Mouse (Mus musculus) right cerebral cortex, postnatal 10 days (tissue): ENCODE data around the gene Kirrel.
A peak's percentile ranks its signal among the peaks of the same experiment; 100 is the strongest.

Experiments used
- DNase-seq, 2 experiments: peaks; one replicate each; pipeline ENCODE4 v3.0.0; 2021; ENCODE audit warnings: low spot score in 2 of 2

Gene Kirrel

DNA sequence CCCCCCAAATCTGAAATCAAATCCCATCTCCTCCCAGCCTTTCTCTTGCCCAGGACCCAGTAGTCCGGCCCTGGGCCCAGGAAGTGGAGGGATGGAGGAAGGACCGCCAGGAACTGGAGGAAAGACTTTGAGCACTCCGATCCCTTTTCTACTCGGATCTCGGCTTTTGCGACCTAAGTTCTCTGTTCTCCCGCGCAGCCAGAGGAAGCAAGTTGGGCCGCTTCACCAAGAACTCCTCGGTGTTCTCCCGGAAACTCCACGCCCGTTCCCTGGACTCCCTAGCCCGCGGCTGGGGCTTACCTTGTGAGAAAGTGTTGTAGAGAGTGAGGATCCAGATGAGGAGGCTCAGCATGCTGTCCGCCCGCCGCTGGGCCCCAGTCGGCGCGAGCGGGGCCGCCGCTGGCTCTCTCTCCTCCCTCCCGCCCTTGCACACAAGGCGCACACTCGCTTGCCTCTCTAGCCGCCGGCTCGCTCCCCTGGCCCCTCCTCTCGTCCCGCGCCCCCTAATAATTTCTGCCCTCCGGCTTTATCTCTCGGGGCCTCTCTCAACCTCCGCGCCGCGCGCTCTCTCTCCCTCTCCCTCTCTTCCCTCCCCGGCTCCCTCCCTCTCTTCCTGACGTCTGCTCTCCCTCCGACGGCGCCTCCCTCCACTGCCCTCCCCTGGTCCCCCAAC, at the start of gene Kirrel:
TSS of gene Kirrel (minus strand) at position 652 of the 673 bp plus-strand sequence.
- DNase-seq: peak; percentile 81 to 84

- no peak for DNase-seq
These were observed 49.1 kb upstream of the Kirrel start for GRCm38 (mm10) chr3:87223636-87224035.

GRCm38 (mm10) chr3:87222346-87222745, 47.8 kb upstream of the Kirrel start:
- no peak for DNase-seq

- DNase-seq: no peak
These were observed 40.6 kb upstream of the Kirrel start for GRCm38 (mm10) chr3:87215176-87215575.

DNA sequence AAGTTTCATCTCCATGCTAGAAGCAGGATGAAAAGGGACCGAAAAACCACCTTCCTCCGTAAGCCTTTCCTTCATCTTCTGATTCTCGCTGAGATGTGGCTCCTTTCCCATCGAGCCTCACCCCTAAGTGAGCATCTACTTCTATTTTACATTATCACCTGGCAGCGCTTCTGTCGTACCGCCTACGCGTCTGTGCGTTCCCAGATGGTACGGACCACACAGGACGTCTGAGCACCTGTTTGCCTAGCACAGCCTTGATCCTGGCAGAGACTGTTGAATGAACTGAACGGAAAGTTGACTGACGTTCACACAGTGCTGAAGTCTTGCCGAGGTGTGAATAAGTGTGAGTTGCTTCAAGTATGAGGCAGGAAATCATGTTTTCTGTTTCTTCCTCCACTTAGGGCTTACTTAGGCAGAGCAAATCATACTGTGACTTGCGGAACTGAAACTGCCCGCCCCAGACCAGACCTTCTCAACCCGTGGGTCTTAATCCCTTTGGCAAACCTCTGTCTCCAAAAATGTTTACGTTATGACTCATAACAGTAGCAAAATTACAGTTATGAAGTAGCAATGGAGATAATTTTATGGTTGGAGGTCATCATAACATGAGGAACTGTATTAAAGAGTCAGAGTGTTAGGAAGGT, 39.8 kb upstream of the Kirrel start:
- DNase-seq: peak; percentile 55 to 60

DNA sequence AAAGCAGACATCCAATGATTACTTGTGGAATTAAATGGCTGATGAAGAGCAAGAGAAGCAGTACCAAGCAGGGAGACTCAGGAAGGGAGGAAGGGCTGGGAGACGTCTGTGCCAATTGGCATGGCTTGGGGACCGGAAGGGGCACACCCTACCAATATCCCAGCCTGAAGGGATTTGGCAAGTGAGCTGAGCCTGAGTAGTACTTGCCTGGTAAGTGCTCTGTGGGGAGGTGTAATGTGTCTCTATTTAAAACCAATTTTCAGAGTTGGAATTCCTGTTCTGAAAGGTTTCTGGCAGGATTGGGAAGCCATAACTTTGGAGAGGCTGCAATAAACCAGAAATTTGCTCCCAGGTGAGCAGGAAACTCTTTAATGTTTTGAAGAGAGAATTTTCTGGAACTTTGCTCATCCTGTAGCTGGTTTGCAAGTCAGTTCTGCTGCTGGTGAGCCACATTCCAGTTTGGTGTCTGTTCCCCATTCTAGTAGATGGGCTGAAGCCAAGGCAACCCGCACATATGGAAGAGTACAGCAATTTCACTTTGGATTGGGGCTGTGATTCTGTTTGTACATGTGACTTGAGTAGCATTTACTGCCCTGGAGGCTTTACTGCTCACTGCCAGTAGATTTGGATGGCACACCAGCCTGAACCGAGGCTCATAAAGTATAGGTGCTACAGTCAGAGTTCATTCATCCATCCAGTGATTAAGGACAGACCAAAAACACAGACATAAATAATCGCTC, 32.0 kb upstream of the Kirrel start:
- no peak for DNase-seq

DNA sequence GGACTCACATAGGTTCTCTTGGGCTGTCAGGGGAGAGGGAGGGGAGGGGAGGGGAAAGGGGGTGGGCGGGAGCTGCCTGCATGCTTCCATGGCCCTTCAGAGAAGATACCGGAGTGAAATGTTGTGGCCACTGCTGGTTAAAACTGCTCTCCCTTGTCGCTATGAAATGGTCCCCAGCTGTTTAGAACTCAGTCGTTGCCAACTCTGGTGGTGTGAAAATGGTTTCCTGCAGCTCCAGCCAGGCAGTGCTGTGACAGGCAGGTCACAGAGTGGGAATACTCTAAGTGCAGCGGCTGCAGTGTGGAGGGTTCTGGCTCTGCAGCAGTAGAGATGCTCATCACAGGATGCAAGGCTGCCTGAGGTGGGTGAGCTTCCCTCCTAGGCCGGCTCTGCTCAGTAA, 22.1 kb upstream of the Kirrel start:
- no peak for DNase-seq

DNA sequence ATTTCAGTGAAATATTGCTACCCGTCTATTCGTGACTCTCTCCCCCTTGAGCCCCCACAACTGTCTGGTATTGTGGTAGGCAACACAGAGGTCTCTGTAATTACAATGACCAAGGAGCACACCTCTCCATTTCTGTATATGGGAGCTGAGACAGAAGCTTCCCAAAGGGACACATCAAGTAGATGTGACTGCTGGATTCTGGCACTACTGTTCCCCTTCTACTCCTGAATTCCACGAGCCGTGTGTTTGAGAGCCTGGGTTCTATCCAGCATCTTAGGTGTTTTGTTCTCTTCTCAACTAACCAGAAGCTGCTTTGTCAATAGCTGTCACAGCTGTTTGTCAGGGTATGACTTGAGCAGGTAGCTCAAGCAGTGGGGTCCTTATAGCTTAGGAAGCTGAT, 20.5 kb upstream of the Kirrel start:
- DNase-seq: no peak

DNA sequence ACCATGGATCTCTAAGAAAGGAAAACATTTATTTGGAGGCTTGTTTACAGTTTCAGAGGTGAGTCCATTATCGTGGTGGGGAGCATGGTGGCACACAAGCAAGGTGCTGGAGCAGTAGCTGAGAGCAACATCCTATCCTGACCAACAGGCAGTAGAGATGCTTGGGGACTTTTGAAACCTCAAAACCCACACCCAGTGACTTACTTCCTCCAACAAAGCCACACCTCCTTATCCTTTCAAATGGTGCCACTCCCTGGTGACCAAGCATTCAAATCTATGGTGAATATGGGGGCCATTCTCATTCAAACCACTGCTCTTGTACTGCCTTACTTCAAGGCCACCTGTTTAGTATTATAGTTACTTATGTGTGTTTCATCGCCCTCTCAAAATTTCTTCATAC, 20.0 kb upstream of the Kirrel start:
- no peak for DNase-seq

- DNase-seq: no peak
These were observed 19.2 kb upstream of the Kirrel start for GRCm38 (mm10) chr3:87193756-87194155.

- no peak for DNase-seq
These were observed 18.8 kb upstream of the Kirrel start for GRCm38 (mm10) chr3:87193352-87193751.

DNA sequence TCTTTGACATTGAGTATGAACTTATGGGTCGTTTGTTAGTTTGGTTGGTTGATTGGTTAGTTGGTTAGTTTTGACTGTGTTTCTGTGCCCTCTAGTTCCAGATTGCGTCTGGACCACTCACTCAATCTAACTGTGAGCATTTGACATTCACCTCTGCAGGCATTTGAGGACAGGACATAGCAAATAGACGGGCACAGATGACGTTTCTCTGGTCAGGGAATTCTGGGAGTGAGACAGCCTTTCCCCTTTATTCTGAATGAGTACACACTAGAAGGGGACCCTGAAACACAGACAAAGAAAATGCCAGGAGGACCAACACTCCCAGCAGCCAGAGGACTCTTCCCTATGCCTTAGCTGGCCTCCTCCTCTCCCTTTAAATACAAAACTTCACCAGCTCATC, 2.1 kb upstream of the Kirrel start:
- no peak for DNase-seq

- DNase-seq: peak in 1 of 2 experiments; percentile 53
These were observed 880 bp upstream of the Kirrel start for GRCm38 (mm10) chr3:87175438-87175815.

DNA sequence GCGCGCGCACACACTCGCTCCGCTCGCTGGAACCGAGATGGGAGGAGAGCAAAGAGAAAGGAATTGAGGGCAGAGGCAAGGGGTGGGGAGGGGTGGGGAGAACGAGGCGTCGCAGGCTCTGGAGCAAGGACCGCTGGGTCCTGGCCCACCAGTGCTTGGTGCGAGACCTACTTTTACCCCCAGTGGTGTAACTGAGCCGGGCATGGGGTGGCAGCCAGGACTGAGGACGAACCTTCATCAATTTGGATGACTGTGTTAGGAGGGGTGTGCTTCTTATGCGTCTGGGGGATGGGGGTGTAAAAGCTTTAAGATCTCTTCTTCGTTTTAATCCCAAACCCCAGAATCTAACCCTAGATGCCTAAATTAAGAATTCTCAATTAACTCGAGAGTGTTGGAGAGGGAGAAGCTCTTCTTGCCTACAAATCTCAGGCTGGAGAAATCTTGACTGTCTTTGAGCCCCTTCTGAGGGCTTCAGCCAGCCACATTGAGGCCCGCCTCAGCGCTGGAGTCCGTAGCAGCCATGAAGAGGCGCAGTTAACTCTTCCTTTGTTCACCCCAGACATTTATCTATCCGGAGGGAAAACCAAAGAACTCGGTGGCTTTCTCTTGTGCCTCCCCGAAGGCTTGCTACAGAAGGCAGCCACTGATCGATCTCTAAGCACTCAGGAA, 356 bp upstream of the Kirrel start:
- DNase-seq: no peak

- DNase-seq: no peak
These were observed 961 bp downstream of the Kirrel start for GRCm38 (mm10) chr3:87173486-87174085.

GRCm38 (mm10) chr3:87173103-87173444, 1.5 kb downstream of the Kirrel start:
- DNase-seq: no peak

- no peak for DNase-seq
These were observed 2.0 kb downstream of the Kirrel start for GRCm38 (mm10) chr3:87172351-87173102.

GRCm38 (mm10) chr3:87171201-87172100, 3.1 kb downstream of the Kirrel start:
- DNase-seq: no peak

DNA sequence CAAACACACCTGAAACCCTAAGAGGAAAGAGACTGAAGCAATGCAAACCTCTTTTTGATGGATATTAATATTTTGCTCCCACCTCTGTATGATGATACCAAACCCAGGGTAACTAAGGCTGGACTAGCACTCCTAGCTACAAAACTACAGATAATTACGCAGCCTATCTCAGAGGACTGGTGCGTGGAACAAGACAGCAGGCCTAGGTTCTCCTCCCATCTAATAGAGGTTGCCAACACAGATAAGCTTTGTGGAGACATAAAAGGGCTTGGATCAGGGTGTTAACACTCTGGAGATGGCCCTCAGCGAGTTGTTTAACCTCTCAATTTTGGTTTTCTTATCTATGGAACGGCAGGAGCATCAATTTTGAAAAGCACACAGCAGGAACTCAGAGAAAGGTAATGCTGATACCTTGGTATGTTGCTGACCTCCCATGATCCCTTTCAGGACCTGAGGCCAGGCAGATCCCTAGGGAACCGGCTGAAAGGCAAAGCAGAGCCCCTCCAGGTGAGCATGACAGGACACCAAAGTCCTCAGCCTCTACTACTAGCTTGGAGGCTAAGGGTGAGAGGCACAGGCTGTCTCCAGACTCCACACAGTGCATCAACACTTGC, 5.0 kb downstream of the Kirrel start:
- DNase-seq: no peak

DNA sequence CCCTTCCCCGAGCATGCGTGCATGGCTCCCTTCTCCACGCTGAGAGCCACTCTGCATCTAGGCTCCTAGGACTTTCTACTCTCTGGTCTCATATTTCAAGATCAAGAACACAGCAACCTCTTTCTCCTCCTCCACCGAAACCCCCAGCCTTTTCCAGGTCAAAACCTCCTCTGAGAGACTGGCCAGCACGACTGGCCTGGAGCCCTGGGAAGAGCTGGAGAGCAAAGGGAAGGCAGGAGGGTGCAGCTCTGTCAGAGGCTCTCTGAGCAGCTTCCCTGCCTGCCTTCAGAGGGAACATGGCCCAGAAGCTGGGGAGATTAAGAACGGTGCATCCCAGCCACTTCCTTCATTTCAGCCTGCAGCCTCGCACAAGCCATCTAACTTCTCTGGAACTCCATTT, 5.8 kb downstream of the Kirrel start:
- DNase-seq: no peak
